Mouse (Mus musculus): Measurements from ENCODE around the gene Mlh1.

DNA sequence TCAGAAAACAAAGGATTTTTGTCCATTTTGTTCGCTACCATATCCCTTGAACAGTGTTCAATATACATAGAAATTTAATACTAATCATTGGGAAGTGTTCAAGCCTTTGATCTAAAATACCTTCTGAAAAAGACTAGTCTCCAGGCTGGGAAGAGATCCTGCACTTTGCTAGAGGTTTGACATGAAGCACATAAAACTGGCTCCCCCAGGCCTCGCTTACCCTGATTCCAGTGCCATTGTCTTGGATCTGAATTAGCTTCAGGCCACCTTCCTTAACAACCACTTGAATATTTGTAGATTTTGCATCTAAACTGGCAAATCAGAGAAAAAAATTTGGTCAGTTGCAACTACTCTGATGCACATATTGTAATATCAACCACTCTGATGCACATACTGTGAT lies 3.6 kb downstream of the Mlh1 start:
- no peak for TF ChIP-seq CTCF (IDR thresholded peaks at IDR 0.05; ENCODE audit: borderline replicate concordance, extremely low read depth, insufficient read depth, insufficient read length)
- no peak for TF ChIP-seq POLR2A (IDR thresholded peaks at IDR 0.05; ENCODE audit: borderline replicate concordance, extremely low read depth, insufficient read depth, insufficient read length, poor library complexity, severe bottlenecking)

All from brain, embryonic 14.5 days (tissue).